Mouse (Mus musculus): ENCODE measurements around the gene Dnaaf2.

- TF ChIP-seq CTCF (IDR thresholded peaks at IDR 0.05; ENCODE audit: control insufficient read depth, insufficient read depth, insufficient replicate concordance, low read depth, low read length), result no peak
- TF ChIP-seq POLR2A (IDR thresholded peaks at IDR 0.05; ENCODE audit: control insufficient read depth, low read depth, low read length), result no peak
These were observed 26.9 kb downstream of the Dnaaf2 start for GRCm38 (mm10) chr12:69171307-69171706.

Measured in testis, adult 2 months (tissue).